Mouse (Mus musculus): ENCODE results near the gene Zfp574.

DNA sequence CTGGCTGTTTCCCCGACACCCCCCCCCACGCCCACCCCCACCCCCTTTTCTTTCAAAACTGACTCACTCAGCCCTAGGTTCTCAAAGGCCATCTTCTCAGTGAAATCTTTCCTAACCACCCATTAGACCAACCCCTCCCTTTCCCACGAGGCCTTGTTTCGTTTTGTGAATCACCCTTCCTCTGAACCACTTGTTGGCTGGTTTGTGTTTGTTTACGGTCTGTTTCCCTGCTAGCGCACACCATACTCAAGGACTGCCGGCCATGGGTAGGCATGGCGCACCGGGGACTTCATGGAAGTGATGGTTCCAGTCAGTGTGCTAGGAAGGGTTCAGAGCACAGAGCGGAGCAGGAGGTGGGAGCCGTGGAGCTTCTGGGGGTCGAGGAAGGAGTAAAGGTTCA, 37.0 kb downstream of the Zfp574 start:
- no peak for TF ChIP-seq CTCF (conservative IDR thresholded peaks at IDR 0.05; ENCODE audit: insufficient read depth, insufficient read length, low read depth, low read length)
- TF ChIP-seq POLR2A (IDR thresholded peaks at IDR 0.05; ENCODE audit: low read depth, low read length): no peak
